Mouse (Mus musculus) megakaryocyte, embryonic 14.5 days (primary cell): ENCODE measurements around the gene Rpl24. TPM values are rescaled to one million over a fixed set of nuclear protein-coding genes. Genes with fewer than 3 reads are reported as not detected.
"Not testable (repeated sequence)": the region's sequence is repeated elsewhere in the genome, so short reads cannot be mapped to it uniquely, and the experiment has no call there.

Source experiments
- H3K27me3 ChIP-seq: replicated peaks from 2 replicates; pipeline ENCODE3; 2012; ENCODE audit warnings: inconsistent platforms
- H3K36me3 ChIP-seq: replicated peaks from 2 replicates; pipeline ENCODE3; 2012; ENCODE audit warnings: low read length, inconsistent platforms, mixed read lengths
- H3K4me1 ChIP-seq: 2 replicates; pipeline ENCODE4 v1.6.1; 2012; ENCODE audit warnings: inconsistent platforms
- H3K4me3 ChIP-seq: replicated peaks from 2 replicates; pipeline ENCODE3; 2012; ENCODE audit warnings: moderate library complexity, mild to moderate bottlenecking, inconsistent platforms
- H3K9me3 ChIP-seq: 2 replicates; pipeline ENCODE4 v1.6.1; 2012; ENCODE audit warnings: inconsistent platforms
- FLI1 ChIP-seq: IDR thresholded peaks from 2 replicates; pipeline ENCODE4 v1.6.1; 2012; ENCODE audit warnings: low read length, inconsistent platforms, mixed read lengths
- GATA1 ChIP-seq: IDR thresholded peaks from 3 replicates; pipeline ENCODE4 v1.6.1; 2012; ENCODE audit warnings: mixed read lengths, low read length, inconsistent platforms, borderline replicate concordance
- polyA plus RNA-seq: library from polyadenylated mRNA; stranded (reverse); fragments of >175 nt; gene quantifications from 2 replicates; pipeline ENCODE4 v1.2.3, GENCODE M21; 2012; ENCODE audit warnings: low replicate concordance; ENCODE audit not compliant: insufficient read depth

Rpl24 gene
- polyA plus RNA-seq = 47.3 and 75.6 TPM in 2 replicates

- Histone ChIP-seq H3K36me3 (peaks cover 35% of the 10 kb centered on the region), H3K4me1 (peaks cover 49% of the 10 kb centered on the region), H3K4me3 (peak within 1 kb of the TSS; percentile 93), H3K9me3 (no peaks in the 10 kb centered on the region), H3K27me3 (no peaks in the 10 kb centered on the region)
- TF ChIP-seq GATA1 (no peak), FLI1 (no peak)
Observed at GRCm38 (mm10) chr16:55966212-55966871, at the start of gene Rpl24. TSS of gene Rpl24 (plus strand) at chr16:55966275.

GRCm38 (mm10) chr16:55922079-55922478, 44.0 kb upstream of the Rpl24 start:
- Histone ChIP-seq H3K4me1 (peaks cover 6% of the 10 kb centered on the region), H3K36me3 (peaks cover 49% of the 10 kb centered on the region), H3K4me3 (no peak overlapping the region), H3K27me3 (no peaks in the 10 kb centered on the region), H3K9me3 (no peaks in the 10 kb centered on the region)
- TF ChIP-seq GATA1 (no peak), FLI1 (no peak)

- TF ChIP-seq FLI1 (no peak), GATA1 (no peak)
- Histone ChIP-seq H3K36me3 (peaks cover 43% of the 10 kb centered on the region), H3K9me3 (no peaks in the 10 kb centered on the region), H3K27me3 (no peaks in the 10 kb centered on the region), H3K4me1 (peaks cover 13% of the 10 kb centered on the region), H3K4me3 (no peak overlapping the region)
Observed at GRCm38 (mm10) chr16:55924010-55924409, 42.1 kb upstream of the Rpl24 start.

- Histone ChIP-seq H3K4me3 (peak overlapping the region; percentile 96), H3K9me3 (no peaks in the 10 kb centered on the region), H3K36me3 (peaks cover 10% of the 10 kb centered on the region), H3K27me3 (no peaks in the 10 kb centered on the region), H3K4me1 (peaks cover 21% of the 10 kb centered on the region)
- TF ChIP-seq GATA1 = no peak
- no peak for TF ChIP-seq FLI1
Observed at GRCm38 (mm10) chr16:55933681-55934343, 32.3 kb upstream of the Rpl24 start.

- peak within 1 kb of the TSS; percentile 96 for H3K4me3 ChIP-seq
- peaks cover 4% of the 10 kb centered on the region for H3K36me3 ChIP-seq
- no peaks in the 10 kb centered on the region for H3K27me3 ChIP-seq
- peaks cover 22% of the 10 kb centered on the region for H3K4me1 ChIP-seq
- TF ChIP-seq GATA1 (no peak), FLI1 (no peak)
- H3K9me3 ChIP-seq = no peaks in the 10 kb centered on the region
Observed at GRCm38 (mm10) chr16:55934453-55935037, 31.5 kb upstream of the Rpl24 start, which contains the start of gene Cep97. TSS of gene Cep97 (minus strand) at chr16:55934855.

GRCm38 (mm10) chr16:55938761-55939160, 27.3 kb upstream of the Rpl24 start:
- H3K9me3 ChIP-seq = no peaks in the 10 kb centered on the region
- TF ChIP-seq FLI1 = no peak
- TF ChIP-seq GATA1 = no peak
- H3K36me3 ChIP-seq = no peaks in the 10 kb centered on the region
- no peak overlapping the region for H3K4me3 ChIP-seq
- peaks cover 31% of the 10 kb centered on the region for H3K4me1 ChIP-seq
- H3K27me3 ChIP-seq = no peaks in the 10 kb centered on the region

GRCm38 (mm10) chr16:55939703-55940102, 26.4 kb upstream of the Rpl24 start:
- Histone ChIP-seq H3K36me3 (no peaks in the 10 kb centered on the region), H3K4me3 (peak overlapping the region; percentile 42), H3K4me1 (peaks cover 31% of the 10 kb centered on the region), H3K9me3 (no peaks in the 10 kb centered on the region), H3K27me3 (no peaks in the 10 kb centered on the region)
- TF ChIP-seq GATA1 (no peak), FLI1 (no peak)

- Histone ChIP-seq H3K4me3 (no peak overlapping the region), H3K27me3 (no peaks in the 10 kb centered on the region), H3K4me1 (peaks cover 28% of the 10 kb centered on the region), H3K36me3 (no peaks in the 10 kb centered on the region), H3K9me3 (no peaks in the 10 kb centered on the region)
- TF ChIP-seq FLI1 (no peak), GATA1 (no peak)
Observed at GRCm38 (mm10) chr16:55940781-55941180, 25.3 kb upstream of the Rpl24 start.

GRCm38 (mm10) chr16:55947266-55947665, 18.8 kb upstream of the Rpl24 start:
- Histone ChIP-seq H3K36me3 (no peaks in the 10 kb centered on the region), H3K4me3 (no peak overlapping the region), H3K4me1 (peaks cover 33% of the 10 kb centered on the region), H3K9me3 (no peaks in the 10 kb centered on the region), H3K27me3 (no peaks in the 10 kb centered on the region)
- no peak for TF ChIP-seq FLI1
- no peak for TF ChIP-seq GATA1

GRCm38 (mm10) chr16:55947876-55948410, 18.1 kb upstream of the Rpl24 start:
- H3K36me3 ChIP-seq, H3K27me3 ChIP-seq, H3K9me3 ChIP-seq, H3K4me3 ChIP-seq: not testable (repeated sequence)
- H3K4me1 ChIP-seq = peaks cover 35% of the 10 kb centered on the region
